Mouse (Mus musculus) intestine, postnatal 0 days (tissue): ENCODE measurements at regions not wholly inside any gene's neighbourhood (a gene's known extent, or its start where the extent isn't known, plus 50 kb on each side); places are given as distances from the start of the nearest gene placed in this dataset.

Source experiments
- ATAC-seq: fragments of 200-750 bp; cut with Nextera tagmentation; 2 replicates; pipeline ENCODE4 v1.8.0; 2017; ENCODE audit warnings: mild to moderate bottlenecking, moderate TSS enrichment, moderate library complexity
- H3K27ac ChIP-seq: fragments of 300-500 bp; sonication (generic); 2 replicates; pipeline ENCODE4 v1.5.1; 2014; ENCODE audit warnings: mild to moderate bottlenecking, low read depth, low read length, moderate library complexity
- H3K27me3 ChIP-seq: fragments of 300-500 bp; sonication (generic); replicated peaks from 2 replicates; pipeline ENCODE4 v1.6.1; 2014; ENCODE audit warnings: low read length, mixed read lengths; ENCODE audit not compliant: control insufficient read depth, insufficient read depth
- H3K36me3 ChIP-seq: fragments of 300-500 bp; sonication (generic); 2 replicates; pipeline ENCODE4 v1.6.1; 2014; ENCODE audit warnings: mild to moderate bottlenecking, moderate library complexity; ENCODE audit not compliant: control insufficient read depth, insufficient read depth
- H3K4me1 ChIP-seq: fragments of 300-500 bp; sonication (generic); replicated peaks from 2 replicates; pipeline ENCODE4 v1.6.1; 2014; ENCODE audit warnings: antibody characterized with exemption, low read length, mixed read lengths; ENCODE audit not compliant: control insufficient read depth, insufficient read depth
- H3K4me2 ChIP-seq: fragments of 300-500 bp; sonication (generic); replicated peaks from 2 replicates; pipeline ENCODE4 v1.6.1; 2014; ENCODE audit warnings: low read depth, mild to moderate bottlenecking, moderate library complexity
- H3K4me3 ChIP-seq: fragments of 300-500 bp; sonication (generic); 2 replicates; pipeline ENCODE4 v1.5.1; 2014; ENCODE audit warnings: low read depth, low read length
- H3K9ac ChIP-seq: fragments of 300-500 bp; sonication (generic); 2 replicates; pipeline ENCODE4 v1.6.1; 2014; ENCODE audit warnings: mild to moderate bottlenecking, low read depth, low read length
- H3K9me3 ChIP-seq: fragments of 300-500 bp; sonication (generic); 2 replicates; pipeline ENCODE4 v1.6.1; 2016; ENCODE audit warnings: mixed run types; ENCODE audit not compliant: control insufficient read depth
- CTCF ChIP-seq: sonication (generic); IDR thresholded peaks from 2 replicates; pipeline ENCODE4 v1.5.1; 2016; ENCODE audit warnings: low read depth, mild to moderate bottlenecking, control low read depth, antibody characterized with exemption, moderate library complexity
- WGBS: fragments of 180-500 bp; shearing (Covaris S2); extraction: QIAGEN DNeasy Blood & Tissue Kit; methylation state at CpG from one replicate; pipeline ENCODE4 v1.1.7; 2014; 5-methylcytosine and 5-hydroxymethylcytosine counted together

DNA sequence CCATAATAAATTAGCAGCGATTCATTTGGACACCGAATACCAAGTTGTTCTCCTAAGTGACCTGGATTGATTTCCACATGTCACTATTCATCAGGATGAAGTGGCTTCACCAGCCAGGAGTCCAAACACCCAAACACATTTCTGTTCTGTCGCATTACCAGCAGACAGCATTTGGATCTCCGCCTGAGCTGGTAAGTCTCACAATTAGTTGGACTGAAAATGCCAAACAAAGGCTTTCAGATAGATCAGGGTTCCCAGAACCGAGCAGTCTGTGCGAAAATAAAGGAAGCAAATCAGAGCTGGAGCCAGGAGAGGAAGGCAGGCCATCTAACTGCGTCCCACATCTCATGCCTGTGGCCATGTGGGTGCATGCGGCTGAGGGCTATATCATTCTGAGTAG, 251.5 kb upstream of the Eef2kmt start:
- no peak overlapping the region for H3K9ac ChIP-seq
- 58% methylated on average over 8 of the region's 8 CpGs for WGBS
- H3K4me1 ChIP-seq = no peaks in the 10 kb centered on the region
- H3K4me2 ChIP-seq = no peak overlapping the region
- no peak for TF ChIP-seq CTCF
- no peak overlapping the region for H3K4me3 ChIP-seq
- no peak overlapping the region for H3K27ac ChIP-seq
- no peaks in the 10 kb centered on the region for H3K27me3 ChIP-seq
- no peaks in the 10 kb centered on the region for H3K36me3 ChIP-seq
- H3K9me3 ChIP-seq = no peaks in the 10 kb centered on the region
- ATAC-seq = no peak

DNA sequence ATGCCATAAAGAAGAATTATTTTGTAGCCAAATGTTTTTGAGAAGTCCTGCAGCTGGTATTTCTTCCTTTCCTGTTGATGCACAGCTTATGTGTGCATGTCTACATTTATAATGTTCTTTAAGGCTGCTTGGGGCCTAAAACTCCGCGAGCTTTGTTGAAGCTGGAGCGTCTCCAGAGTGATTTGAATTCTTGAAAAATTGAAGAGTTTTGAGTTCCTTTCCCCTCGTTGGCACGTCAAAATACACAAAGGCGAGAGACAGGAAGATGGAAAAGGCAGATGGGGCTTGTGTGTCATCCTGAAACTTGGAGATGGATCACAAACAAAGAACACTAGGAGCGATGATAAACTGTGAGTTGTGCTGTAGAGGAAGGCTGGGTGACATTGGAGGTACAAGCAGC, 246.2 kb upstream of the Eef2kmt start:
- Histone ChIP-seq H3K27ac (no peak overlapping the region), H3K9me3 (no peaks in the 10 kb centered on the region), H3K9ac (no peak overlapping the region), H3K4me3 (no peak overlapping the region), H3K4me2 (no peak overlapping the region), H3K27me3 (no peaks in the 10 kb centered on the region), H3K36me3 (no peaks in the 10 kb centered on the region), H3K4me1 (no peaks in the 10 kb centered on the region)
- TF ChIP-seq CTCF = no peak
- no peak for ATAC-seq
- 75% methylated on average over 7 of the region's 7 CpGs for WGBS

DNA sequence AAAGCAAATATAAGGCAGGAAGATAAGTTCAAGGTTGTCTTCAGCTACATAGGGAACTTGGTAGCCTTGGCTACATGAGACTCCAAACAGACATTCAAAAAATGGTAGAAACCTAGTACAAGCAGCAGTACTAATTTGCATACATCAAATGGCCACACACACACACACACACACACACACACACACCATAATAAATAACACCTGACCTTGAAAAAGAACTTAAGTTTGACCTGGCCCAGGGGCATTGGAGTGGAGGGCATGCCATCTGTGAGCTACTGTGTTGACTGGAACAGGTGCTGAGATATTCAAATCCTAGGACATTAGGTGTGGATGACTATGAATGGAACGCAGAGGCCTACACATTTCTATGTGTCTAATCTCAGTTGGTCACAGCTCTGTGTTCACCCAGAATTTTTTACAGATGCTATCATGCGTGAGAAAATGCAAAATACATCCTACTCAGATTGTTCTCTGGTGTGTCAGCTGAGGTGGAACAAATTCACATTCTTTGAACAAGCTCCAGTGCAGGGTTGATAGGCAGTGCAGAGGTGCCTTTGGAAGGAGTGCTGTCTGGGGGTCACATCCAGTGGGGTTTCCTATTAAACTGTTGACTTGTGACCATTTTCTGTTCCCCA, 240.4 kb upstream of the Eef2kmt start:
- no peak overlapping the region for H3K9ac ChIP-seq
- no peak overlapping the region for H3K27ac ChIP-seq
- H3K27me3 ChIP-seq = no peaks in the 10 kb centered on the region
- no peaks in the 10 kb centered on the region for H3K36me3 ChIP-seq
- WGBS = 92% methylated on average over 2 of the region's 2 CpGs
- TF ChIP-seq CTCF = no peak
- no peak overlapping the region for H3K4me3 ChIP-seq
- no peaks in the 10 kb centered on the region for H3K9me3 ChIP-seq
- H3K4me1 ChIP-seq = no peaks in the 10 kb centered on the region
- no peak for ATAC-seq
- no peak overlapping the region for H3K4me2 ChIP-seq

DNA sequence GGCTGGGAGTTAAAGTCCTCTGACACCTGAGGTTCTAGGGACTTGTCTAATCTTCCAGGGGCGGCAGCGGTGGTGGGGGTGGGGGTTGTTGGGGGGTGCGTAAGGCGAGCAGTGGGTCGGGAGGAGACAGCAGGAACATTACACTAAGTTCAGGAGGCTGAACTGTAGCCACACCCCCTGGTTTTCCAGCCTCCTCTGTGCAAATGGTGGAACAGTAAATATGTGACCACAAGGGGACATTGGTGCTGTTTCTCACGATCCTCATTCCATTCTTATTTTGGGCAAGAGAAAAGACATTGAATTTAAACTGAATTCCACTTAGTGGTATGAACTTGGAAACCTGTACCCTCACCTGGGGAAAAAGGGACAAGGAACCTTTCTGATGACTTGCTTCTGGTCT, 237.6 kb upstream of the Eef2kmt start:
- Histone ChIP-seq H3K27ac (no peak overlapping the region), H3K4me1 (no peaks in the 10 kb centered on the region), H3K4me2 (no peak overlapping the region), H3K9ac (no peak overlapping the region), H3K4me3 (no peak overlapping the region), H3K27me3 (no peaks in the 10 kb centered on the region), H3K36me3 (no peaks in the 10 kb centered on the region), H3K9me3 (no peaks in the 10 kb centered on the region)
- WGBS = 22% methylated on average over 6 of the region's 6 CpGs
- TF ChIP-seq CTCF = peak; percentile 24; the same call in 1 of the 2 replicates
- ATAC-seq = no peak

DNA sequence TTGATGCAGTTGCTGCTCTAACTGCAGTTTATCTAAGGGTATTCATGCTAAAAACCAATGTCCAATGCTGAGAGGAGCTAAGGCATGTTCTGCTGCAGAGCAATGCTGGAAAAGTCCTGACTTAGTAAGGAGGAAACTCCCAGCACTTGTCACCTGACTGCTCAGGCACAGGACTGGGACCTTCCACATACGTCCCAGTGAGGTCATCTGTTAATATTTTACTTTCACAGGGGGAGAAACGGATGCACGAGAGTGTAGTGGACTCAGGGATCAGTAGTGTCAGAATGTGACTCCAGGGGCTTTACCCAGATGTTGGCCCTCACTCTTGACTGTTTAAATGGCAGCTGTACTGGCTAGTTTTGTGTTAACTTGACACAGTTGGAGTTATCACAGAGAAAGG, 231.5 kb upstream of the Eef2kmt start:
- Histone ChIP-seq H3K4me2 (no peak overlapping the region), H3K27ac (no peak overlapping the region), H3K9me3 (no peaks in the 10 kb centered on the region), H3K27me3 (no peaks in the 10 kb centered on the region), H3K36me3 (no peaks in the 10 kb centered on the region), H3K4me1 (no peaks in the 10 kb centered on the region), H3K4me3 (no peak overlapping the region), H3K9ac (no peak overlapping the region)
- no peak for TF ChIP-seq CTCF
- 0 out of 2 replicates have a peak, but pooled peaks have one; percentile 49 for ATAC-seq
- WGBS = 21% methylated on average over 3 of the region's 3 CpGs

DNA sequence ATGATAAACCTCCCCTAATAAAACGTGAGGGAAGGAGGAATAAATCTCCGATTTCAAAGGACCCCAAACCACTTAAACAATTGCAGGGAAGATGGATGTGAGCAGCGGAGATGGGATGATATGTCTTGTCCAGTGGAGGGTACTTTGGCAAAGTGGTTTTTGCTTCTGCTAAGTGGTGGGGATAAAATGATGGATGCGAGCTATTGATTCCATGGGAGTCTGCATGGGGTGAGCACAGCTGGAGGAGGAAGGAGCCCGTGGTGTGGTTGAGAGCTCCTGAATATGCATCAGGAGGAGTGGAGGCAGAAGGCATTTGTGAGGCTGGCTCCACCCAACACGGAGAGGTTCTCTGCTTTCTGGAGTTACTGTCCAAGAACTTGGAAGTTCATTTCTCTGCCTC, 227.6 kb upstream of the Eef2kmt start:
- no peak for ATAC-seq
- 16% methylated on average over 6 of the region's 6 CpGs for WGBS
- H3K4me1 ChIP-seq = no peaks in the 10 kb centered on the region
- no peaks in the 10 kb centered on the region for H3K27me3 ChIP-seq
- H3K9ac ChIP-seq = no peak overlapping the region
- H3K9me3 ChIP-seq = no peaks in the 10 kb centered on the region
- TF ChIP-seq CTCF = no peak
- no peak overlapping the region for H3K4me3 ChIP-seq
- H3K4me2 ChIP-seq = no peak overlapping the region
- H3K36me3 ChIP-seq = no peaks in the 10 kb centered on the region
- no peak overlapping the region for H3K27ac ChIP-seq

DNA sequence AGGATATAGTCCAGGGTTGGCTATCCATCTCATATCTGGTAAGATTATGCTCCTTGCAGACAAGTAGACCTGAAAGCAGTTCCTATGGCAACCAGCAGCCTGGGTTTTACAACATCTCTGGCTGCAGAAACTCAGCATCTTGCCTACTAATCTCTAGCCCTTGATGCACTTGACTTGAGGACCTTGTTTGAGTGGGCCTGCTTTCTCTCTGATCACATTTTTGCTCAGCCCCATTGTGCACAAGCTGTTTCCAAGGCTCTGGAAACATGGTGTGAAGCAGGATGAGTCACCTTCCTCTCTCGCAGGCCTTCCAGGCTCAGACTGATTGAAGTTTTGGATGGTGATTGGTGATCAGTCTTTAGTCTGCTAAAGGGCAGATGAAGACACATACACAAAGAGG, 224.4 kb upstream of the Eef2kmt start:
- Histone ChIP-seq H3K36me3 (no peaks in the 10 kb centered on the region), H3K9ac (no peak overlapping the region), H3K27me3 (no peaks in the 10 kb centered on the region), H3K9me3 (no peaks in the 10 kb centered on the region), H3K4me3 (no peak overlapping the region), H3K4me2 (no peak overlapping the region), H3K27ac (no peak overlapping the region), H3K4me1 (no peaks in the 10 kb centered on the region)
- 77% methylated on average over 1 of the region's 1 CpGs for WGBS
- no peak for TF ChIP-seq CTCF
- ATAC-seq = no peak
